Mouse (Mus musculus): ENCODE measurements around the gene B9d1.

The B9d1 gene

GRCm38 (mm10) chr11:61545586-61545985 lies 40.6 kb downstream of the B9d1 start:
- DNase-seq, result peak in 1 of 2 experiments; percentile 43

GRCm38 (mm10) chr11:61546452-61546851 lies 41.5 kb downstream of the B9d1 start:
- peak; percentile 40 to 59 for DNase-seq

- no peak for DNase-seq
Measured at GRCm38 (mm10) chr11:61547710-61548109, 42.8 kb downstream of the B9d1 start.

- DNase-seq, result no peak
Measured at GRCm38 (mm10) chr11:61550631-61551030, 45.7 kb downstream of the B9d1 start.

GRCm38 (mm10) chr11:61553015-61553754 lies 48.2 kb downstream of the B9d1 start:
- DNase-seq, result no peak

GRCm38 (mm10) chr11:61559572-61559971 lies 54.6 kb downstream of the B9d1 start:
- no peak for DNase-seq

GRCm38 (mm10) chr11:61562421-61562820 lies 57.5 kb downstream of the B9d1 start:
- DNase-seq, result peak in 1 of 2 experiments; percentile 45

Data from kidney, postnatal 36 days (tissue).